Mouse (Mus musculus): ENCODE results near the gene Obscn. TPM values are rescaled to one million over a fixed set of nuclear protein-coding genes. Genes with fewer than 3 reads are reported as not detected.
A peak's percentile ranks its signal among the peaks of the same experiment; 100 is the strongest.

The Obscn gene
- polyA plus RNA-seq, 1 experiment, result 6.2 TPM

GRCm38 (mm10) chr11:58948542-58949479 is 187.4 kb downstream of the Obscn start, which contains the start of gene Hist3h2ba:
Hist3h2ba (plus strand) TSS chr11:58948920.
- DNase-seq, result peak; percentile 84
- under 1% methylated on average over 48 of the region's 48 CpGs for WGBS

DNA sequence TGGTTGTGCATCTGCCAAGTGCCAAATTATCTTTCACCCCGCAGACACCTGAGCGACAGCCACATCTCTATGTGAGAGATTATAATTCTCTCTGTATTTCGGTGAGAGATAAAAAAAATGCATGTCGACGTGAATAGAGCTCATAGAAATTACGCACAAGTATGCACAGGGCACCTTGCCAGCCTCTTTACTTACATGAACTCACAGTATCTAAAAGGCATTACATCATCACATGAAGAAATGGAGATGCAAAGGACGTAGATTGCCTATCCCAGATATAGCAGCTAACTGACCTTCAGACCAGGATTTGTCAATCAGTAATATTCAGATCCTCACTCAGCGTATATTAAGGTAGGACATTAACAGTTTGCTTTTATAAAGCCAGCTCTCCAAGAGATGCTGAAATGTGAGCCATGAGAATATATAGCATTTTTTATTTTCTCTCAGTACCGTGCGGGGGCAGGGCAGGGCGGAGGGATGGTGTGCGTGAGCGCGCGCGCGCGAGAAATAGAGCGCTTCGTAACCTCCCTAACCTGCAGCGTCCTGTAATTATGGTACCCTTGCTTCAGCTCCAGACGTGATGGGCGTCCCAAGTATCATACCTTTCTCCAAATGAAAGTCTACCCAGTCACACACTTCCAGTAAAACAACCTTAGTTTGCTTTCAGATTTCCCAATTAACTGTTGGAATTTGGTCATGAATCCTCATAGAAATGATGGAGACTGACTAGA is 188.2 kb downstream of the Obscn start:
- Histone ChIP-seq H3K4me3 (ENCODE audit: insufficient read depth, low read depth, low read length) (peak overlapping the region; percentile 63), H3K27ac (ENCODE audit: insufficient read depth, low read depth, low read length) (no peak overlapping the region), H3K36me3 (ENCODE audit: control insufficient read depth, insufficient read depth, low read length) (no peaks in the 10 kb centered on the region), H3K4me1 (ENCODE audit: control insufficient read depth, insufficient read depth, low read length) (peaks cover 5% of the 10 kb centered on the region; the same call in 1 of the 2 replicates), H3K27me3 (replicated peaks; ENCODE audit: control insufficient read depth, insufficient read depth, low read length) (no peaks in the 10 kb centered on the region; the same call in 1 of the 2 replicates)
- DNase-seq, result no peak
- 16% methylated on average over 23 of the region's 23 CpGs for WGBS
- TF ChIP-seq POLR2A (IDR thresholded peaks at IDR 0.05; ENCODE audit: low read depth, low read length), result no peak
- TF ChIP-seq CTCF (conservative IDR thresholded peaks at IDR 0.05; ENCODE audit: insufficient read depth, insufficient read length, low read depth, low read length), result no peak

More at GRCm38 (mm10) chr11:58948542-58949479, 187.4 kb downstream of the Obscn start, which contains the start of gene Hist3h2ba:
- H3K4me3 ChIP-seq (ENCODE audit: insufficient read depth, low read depth, low read length), result peak within 1 kb of the TSS; percentile 63
- H3K27ac ChIP-seq (ENCODE audit: insufficient read depth, low read depth, low read length), result no peak within 1 kb of the TSS
- peaks cover 8% of the 10 kb centered on the region; the same call in 1 of the 2 replicates for H3K4me1 ChIP-seq (ENCODE audit: control insufficient read depth, insufficient read depth, low read length)
- no peaks in the 10 kb centered on the region for H3K36me3 ChIP-seq (ENCODE audit: control insufficient read depth, insufficient read depth, low read length)
- H3K27me3 ChIP-seq (replicated peaks; ENCODE audit: control insufficient read depth, insufficient read depth, low read length), result no peaks in the 10 kb centered on the region; the same call in 1 of the 2 replicates
- TF ChIP-seq POLR2A (IDR thresholded peaks at IDR 0.05; ENCODE audit: low read depth, low read length) (peak; percentile 15), CTCF (conservative IDR thresholded peaks at IDR 0.05; ENCODE audit: insufficient read depth, insufficient read length, low read depth, low read length) (no peak)

GRCm38 (mm10) chr11:58947306-58947705 is 188.9 kb downstream of the Obscn start:
- no peak overlapping the region for H3K27ac ChIP-seq (ENCODE audit: insufficient read depth, low read depth, low read length)
- DNase-seq, result no peak
- no peak overlapping the region for H3K4me3 ChIP-seq (ENCODE audit: insufficient read depth, low read depth, low read length)
- H3K36me3 ChIP-seq (ENCODE audit: control insufficient read depth, insufficient read depth, low read length), result no peaks in the 10 kb centered on the region
- no peaks in the 10 kb centered on the region; the same call in 1 of the 2 replicates for H3K27me3 ChIP-seq (replicated peaks; ENCODE audit: control insufficient read depth, insufficient read depth, low read length)
- peaks cover 5% of the 10 kb centered on the region; the same call in 1 of the 2 replicates for H3K4me1 ChIP-seq (ENCODE audit: control insufficient read depth, insufficient read depth, low read length)
- WGBS, result 89% methylated on average over 3 of the region's 3 CpGs
- TF ChIP-seq POLR2A (IDR thresholded peaks at IDR 0.05; ENCODE audit: low read depth, low read length), result no peak
- TF ChIP-seq CTCF (conservative IDR thresholded peaks at IDR 0.05; ENCODE audit: insufficient read depth, insufficient read length, low read depth, low read length), result no peak

Other genes starting within 250 kb of the Obscn start
- 1.2 and 1.5 TPM in 2 replicates for gene Zfp39, start 232.2 kb downstream of the Obscn start, polyA plus RNA-seq (2012; rRNA removed)
- gene Btnl10, start 218.5 kb downstream of the Obscn start, polyA plus RNA-seq (2012; rRNA removed), result 0.27 and 0.31 TPM in 2 replicates
- 251 and 307 TPM in 2 replicates for gene Rnf187, start 197.5 kb downstream of the Obscn start, polyA plus RNA-seq (2012; rRNA removed)
- 3.0 and 5.3 TPM in 2 replicates for gene Hist3h2ba, start 187.5 kb downstream of the Obscn start, polyA plus RNA-seq (2012; rRNA removed)
- gene Hist3h2a, start 181.7 kb downstream of the Obscn start, polyA plus RNA-seq (2012; rRNA removed), result 29.0 and 29.5 TPM in 2 replicates
- 0.34 and 0.48 TPM in 2 replicates for gene Trim17, start 181.7 kb downstream of the Obscn start, polyA plus RNA-seq (2012; rRNA removed)
- 19.4 and 20.7 TPM in 2 replicates for gene Trim11, start 158.3 kb downstream of the Obscn start, polyA plus RNA-seq (2012; rRNA removed)
- 8.3 and 8.8 TPM in 2 replicates for gene Iba57, start 27.3 kb upstream of the Obscn start, polyA plus RNA-seq (2012; rRNA removed)
- 1.4 and 1.8 TPM in 2 replicates for gene Gjc2, start 46.8 kb upstream of the Obscn start, polyA plus RNA-seq (2012; rRNA removed)
- gene Guk1, start 55.8 kb upstream of the Obscn start, polyA plus RNA-seq (2012; rRNA removed), result 137 and 144 TPM in 2 replicates
- gene Mrpl55, start 66.1 kb upstream of the Obscn start, polyA plus RNA-seq (2012; rRNA removed), result 56.3 and 58.2 TPM in 2 replicates
- gene 2310033P09Rik, start 71.9 kb upstream of the Obscn start, polyA plus RNA-seq (2012; rRNA removed), result 19.8 and 22.1 TPM in 2 replicates
- gene Arf1, start 91.9 kb upstream of the Obscn start, polyA plus RNA-seq (2012; rRNA removed), result 490 and 503 TPM in 2 replicates
- gene Wnt3a, start 154.3 kb upstream of the Obscn start, polyA plus RNA-seq (2012; rRNA removed), result not detected in 2 replicates
- gene Wnt9a, start 170.5 kb upstream of the Obscn start, polyA plus RNA-seq (2012; rRNA removed), result 1.7 and 1.8 TPM in 2 replicates
- gene Prss38, start 239.3 kb upstream of the Obscn start, polyA plus RNA-seq (2012; rRNA removed), result not detected in 2 replicates